Mouse (Mus musculus): ENCODE data around the gene Jmjd1c.
A peak's percentile ranks its signal among the peaks of the same experiment; 100 is the strongest.
"Not testable (repeated sequence)": the region's sequence is repeated elsewhere in the genome, so short reads cannot be mapped to it uniquely, and the experiment has no call there.

Jmjd1c gene

DNA sequence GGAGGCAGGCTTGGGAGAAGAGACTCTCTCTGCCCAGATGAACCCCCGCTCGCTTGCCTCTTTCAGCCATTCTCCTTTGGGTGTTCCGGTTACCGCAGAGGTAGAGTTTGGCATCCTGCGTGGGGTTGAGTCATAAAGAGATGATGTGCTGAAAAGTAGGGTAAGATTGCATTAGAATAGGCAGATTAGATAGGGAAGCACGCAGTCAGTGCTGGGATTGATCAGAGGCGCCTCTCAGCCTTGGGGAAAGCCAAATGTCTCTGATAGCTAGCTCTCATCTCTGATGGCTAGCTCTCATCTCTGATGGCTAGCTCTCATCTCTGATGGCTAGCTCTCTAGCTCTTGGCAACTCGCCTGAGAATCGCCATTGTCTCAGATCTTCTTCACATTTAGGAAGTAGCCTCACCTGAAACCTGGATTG, 4.9 kb downstream of the Jmjd1c start:
- no peak for DNase-seq (ENCODE audit: low read depth, low spot score)

DNA sequence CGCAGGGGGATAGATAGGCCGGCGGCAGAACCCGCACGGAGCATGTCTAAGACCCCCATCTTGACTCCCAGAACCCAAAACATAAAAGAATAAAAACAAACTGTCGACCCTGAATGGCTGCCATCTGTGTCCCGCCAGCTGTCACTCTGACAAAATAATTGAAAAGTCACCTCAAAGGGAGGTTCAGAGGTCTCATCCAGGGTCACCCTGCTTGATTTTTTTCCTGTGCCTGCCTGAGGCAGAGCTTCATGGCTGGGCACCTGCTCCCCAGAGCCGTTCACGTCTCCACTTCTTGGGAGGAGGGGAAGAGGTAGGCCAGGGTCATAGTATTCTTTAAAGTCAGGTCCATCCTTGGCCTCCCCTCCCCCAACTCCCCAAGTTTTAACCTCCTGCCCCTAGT, 8.6 kb downstream of the Jmjd1c start:
- no peak for DNase-seq (ENCODE audit: low read depth, low spot score)

DNA sequence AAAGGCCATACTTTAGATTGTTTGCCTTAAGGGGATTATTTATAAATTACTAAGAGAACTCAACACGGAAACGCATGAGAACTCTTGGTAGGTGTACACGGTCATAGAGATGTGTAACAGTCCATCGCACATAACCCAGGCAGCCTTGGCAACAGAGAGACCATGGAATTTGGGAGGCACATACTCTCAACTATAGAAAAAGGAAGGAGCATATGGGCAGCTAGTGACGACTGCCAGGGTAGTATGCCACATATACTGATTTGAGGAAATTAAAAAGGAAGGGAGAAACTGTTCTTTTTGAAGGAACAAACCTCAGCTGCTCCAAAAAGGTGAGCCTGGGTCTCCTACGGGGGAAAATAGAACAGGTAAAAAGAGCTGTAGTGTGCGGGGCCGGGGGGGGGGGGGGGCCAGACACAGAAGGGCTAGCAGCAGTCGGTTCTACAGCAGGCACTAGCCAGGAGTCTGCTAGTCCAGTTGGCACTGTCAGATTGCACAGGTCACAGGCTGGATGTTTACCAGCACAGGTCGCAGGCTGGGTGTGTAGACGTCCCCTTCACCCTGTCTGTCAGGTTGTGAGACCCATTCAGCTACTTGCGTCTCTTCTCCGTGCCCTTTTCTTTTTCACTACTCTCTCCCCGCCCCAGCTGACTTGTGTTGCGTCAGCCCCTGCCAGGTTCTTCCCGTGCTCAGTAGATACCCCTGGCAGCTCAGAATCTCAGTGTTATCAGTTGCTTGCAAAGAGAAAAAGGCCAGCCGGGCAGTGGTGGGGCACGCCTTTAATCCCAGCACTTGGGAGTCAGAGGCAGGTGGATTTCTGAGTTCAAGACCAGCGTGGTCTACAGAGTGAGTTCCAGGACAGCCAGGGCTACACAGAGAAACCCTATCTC, 9.6 kb downstream of the Jmjd1c start:
- DNase-seq (ENCODE audit: low read depth, low spot score): no peak

DNA sequence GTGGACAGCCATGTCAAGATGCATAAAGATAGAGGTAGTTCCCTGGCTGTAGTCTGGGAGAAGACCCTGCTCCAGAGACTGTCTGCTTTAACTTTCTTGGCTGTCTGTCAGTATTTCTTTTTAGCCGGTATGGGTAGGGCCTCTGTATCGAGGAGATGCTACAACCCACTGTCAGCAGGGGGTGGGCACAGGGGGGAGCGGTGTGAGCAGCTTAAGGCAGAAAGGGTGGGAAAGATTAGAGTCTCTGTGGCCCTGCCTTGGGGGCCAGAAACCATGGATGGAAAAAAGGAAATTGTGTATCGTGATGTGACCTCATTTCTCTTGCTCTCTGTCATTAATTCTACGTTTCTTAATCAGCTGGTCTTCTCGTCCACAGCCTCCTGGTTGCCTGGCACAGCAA, 10.5 kb downstream of the Jmjd1c start:
- no peak for DNase-seq (ENCODE audit: low read depth, low spot score)

DNA sequence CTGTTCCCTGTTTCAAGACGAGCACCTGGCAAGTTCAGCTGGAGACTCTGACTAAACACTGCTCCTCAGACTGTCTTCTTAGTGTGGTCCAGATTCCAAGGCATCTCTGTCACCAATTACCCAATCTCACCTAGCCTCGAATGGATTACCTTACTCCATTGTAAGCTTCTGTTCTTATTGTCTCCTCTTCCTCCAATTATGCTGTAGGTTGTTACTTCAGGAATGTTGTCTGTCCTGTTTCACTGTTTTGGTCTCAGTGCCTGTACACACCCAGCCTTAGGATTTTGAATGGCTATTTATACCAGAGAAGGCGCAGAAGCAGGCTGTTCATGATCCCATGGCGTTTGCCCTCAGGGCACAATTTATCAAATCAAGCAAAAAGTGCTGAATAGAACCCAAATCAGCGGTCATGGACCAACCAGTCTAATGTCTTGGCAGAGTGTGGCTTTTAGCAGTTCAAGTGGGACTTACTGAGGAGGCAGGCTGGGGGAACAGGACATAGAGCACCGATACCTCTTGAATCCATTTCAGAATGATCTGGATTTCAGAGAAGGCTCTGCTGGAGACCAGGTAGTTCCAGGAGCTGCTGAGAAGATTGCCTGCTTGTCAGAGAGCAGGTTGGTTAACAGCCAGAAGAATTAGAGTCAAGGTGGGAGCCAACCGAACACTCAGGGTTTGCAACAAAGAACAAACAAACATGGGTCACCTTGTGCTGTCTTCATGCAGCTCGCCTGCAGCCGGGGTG, 11.3 kb downstream of the Jmjd1c start:
- DNase-seq (ENCODE audit: low read depth, low spot score): no peak

DNA sequence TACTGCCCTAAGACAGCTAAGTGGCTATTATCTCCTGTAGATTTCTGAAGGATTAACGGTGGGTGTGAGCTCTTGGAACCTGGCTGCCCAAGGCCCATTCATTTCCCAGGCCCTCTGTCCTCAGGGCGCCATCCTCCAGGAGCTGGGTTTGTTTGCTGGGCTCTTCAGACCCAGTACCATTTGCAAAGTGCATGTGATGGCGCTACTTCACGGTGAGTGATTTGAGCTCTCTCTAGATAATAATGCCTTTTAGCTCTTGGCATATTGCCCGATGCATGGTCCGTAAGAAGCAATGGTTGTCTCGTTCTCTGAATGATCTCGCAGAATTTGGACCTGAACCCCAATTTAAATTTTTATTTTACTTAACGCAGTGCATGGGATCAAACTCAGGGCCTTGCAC, 12.2 kb downstream of the Jmjd1c start:
- no peak for DNase-seq (ENCODE audit: low read depth, low spot score)

DNA sequence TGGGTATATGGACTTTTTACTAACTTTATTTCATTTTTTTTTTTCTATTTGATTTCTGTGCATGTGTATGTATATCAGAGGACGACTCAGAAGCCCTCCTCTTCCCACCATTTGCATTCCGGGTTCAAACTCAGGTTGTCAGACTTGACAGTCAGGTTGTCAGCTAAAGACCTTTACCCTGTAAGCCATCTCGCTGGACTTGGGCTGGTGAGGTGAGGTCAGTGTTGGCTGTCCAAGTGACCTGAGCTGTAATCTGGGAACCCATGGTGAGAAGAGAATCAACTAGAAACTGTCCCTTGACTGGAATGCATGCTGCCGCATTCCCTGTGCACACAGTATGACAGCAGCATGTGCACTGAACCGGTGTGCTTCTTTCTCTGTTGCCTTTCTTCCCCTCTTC, 13.7 kb downstream of the Jmjd1c start:
- no peak for DNase-seq (ENCODE audit: low read depth, low spot score)

DNA sequence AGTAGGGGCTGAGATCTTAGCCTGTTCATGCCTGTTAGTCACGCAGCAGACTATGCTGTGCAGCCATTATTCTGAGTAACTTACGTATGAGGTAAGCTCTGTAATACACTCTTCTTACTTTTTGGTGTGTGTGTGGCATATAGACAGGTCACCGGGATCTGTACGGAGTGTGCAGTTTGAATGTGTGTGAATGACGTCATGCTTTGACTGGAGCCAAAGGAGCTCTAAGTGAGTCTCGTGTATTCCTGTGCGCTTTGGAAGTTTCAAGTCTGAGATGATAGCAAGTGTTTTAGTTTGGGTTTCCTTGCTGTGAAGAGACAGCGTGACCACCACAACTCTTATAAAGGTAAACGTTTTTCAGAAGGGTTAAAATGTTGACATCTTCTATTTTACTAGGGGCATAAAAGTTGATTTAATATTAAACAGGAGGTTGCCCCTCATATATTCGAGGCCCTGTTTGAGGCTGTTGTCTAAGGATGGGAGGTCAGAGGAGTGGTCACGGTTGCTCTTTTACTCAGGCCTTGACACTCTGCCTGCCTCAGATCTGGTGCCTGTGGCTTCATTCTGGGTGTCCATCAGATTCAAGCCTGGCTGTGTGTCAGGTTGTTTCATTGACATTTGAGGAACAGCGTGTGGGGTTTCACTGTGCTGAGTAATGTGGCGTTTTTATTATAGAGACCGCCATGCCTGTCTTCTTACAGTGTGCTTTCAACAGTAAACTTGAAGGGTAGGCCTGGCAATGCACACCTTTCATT, 15.3 kb downstream of the Jmjd1c start:
- no peak for DNase-seq (ENCODE audit: low read depth, low spot score)

DNA sequence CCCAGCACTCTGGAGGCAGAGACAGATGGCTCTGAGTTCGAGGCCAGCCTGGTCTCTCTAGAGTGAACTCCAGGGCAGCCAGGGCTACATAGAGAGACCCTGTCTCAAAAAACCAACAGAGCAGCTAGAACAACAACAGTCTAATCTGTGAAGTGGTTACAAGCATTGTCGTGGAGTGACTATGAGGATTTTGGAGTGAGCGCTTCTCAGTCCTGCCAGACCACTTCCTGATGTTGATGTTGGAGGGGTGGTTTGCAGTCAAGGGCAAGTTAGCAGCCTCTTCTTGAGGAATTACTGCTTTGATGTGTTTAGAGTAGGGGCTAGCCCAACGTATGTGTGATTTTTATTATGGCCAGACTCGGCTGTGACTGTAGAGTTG, 15.9 kb downstream of the Jmjd1c start:
- DNase-seq (ENCODE audit: low read depth, low spot score): no peak

DNA sequence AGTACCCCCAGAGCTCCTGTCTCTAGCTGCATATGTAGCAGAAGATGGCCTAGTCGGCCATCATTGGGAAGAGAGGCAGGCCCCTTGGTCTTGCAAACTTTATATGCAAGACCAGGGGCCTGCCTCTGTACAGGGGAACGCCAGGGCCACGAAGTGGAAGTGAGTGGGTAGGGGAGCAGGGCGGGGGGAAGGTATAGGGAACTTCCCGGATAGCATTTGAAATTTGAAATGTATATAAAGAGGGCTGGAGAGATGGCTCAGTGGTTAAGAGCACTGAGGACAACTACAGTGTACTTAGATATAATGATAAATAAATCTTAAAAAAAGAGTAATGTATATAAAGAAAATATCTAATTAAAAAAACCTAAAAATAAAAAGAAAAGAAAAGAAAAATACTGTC, 17.0 kb downstream of the Jmjd1c start:
- not testable (repeated sequence) for DNase-seq (ENCODE audit: low read depth, low spot score)

DNA sequence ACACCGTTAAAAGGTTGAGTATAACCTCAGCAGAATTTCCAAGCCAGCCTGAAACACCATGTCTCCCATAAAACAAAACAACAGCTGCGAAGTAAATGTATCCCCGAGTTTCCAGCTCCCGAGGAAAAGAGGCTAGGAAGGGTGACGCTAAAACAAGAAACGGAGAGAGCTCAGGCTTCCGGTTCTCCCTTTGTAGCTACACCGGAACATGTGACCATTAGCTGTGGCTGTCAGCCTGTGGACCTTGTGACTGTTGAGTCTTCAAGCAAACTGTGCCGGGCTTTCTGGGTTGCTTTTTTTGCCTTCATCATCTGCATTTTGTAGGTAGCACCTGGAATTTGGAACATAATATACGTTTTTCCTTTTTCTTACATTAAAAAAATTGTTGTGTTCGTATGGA, 17.9 kb downstream of the Jmjd1c start:
- DNase-seq (ENCODE audit: low read depth, low spot score): no peak

DNA sequence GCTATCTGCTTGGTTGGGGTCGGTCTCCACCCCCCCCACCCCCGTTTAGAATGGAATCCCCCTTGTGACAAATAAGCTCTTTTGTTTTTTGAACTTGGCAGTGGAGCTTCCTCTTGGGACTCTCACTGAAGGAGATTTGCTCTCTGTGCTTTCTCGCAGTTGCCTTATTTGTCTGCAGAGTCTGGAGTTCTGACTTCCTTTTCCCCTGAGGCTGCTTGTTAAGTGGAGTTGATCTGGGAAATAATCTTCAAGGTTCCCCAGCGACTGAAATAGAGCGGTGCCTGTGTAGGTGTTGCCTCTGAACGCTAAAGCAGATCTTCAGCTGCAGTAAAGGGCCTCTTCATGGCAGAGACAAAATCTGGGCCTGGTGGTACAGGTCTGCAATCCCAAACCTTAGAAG, 19.2 kb downstream of the Jmjd1c start:
- peak; percentile 48 for DNase-seq (ENCODE audit: low read depth, low spot score)

DNA sequence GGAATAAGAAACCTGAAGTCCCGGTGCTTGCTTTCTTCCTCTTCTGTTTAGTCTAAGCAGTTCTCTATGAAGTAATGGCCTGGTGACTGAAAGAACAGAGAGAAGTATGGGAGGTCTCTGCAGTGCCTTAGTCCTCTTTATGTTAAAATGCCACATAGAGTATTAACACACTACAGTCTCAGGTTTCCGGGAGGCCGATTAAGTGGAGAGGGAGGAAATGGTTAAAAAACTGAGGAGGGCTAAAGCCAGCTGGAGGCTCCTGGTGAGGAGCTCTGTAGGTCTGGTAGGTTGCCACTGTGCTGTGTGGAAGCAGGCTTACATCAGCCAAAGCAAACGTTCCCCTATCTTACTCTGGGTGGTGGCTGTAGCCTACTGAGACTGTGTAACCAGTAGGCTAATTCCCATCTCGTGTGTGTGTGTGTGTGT, 19.8 kb downstream of the Jmjd1c start:
- peak; percentile 55 for DNase-seq (ENCODE audit: low read depth, low spot score)

DNA sequence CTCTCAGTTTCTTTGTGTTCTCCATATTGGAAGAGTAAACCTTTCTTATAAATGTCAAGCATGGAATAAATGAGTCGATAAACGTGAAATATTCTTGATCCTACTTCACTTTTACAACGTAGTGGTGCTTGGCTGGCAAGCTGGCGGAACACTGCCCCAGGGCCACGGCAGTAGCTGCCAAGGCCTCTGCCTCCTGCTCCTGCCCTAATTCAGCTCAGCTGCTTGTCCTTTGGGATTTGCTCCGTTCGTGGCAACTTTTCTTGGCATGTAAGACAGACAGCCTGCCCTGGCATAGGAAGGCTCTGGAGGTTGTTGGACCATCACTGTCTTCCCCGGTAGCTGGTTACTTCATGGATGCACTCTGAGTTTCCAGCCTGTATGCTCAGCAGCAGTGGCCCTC, 20.3 kb downstream of the Jmjd1c start:
- no peak for DNase-seq (ENCODE audit: low read depth, low spot score)

DNA sequence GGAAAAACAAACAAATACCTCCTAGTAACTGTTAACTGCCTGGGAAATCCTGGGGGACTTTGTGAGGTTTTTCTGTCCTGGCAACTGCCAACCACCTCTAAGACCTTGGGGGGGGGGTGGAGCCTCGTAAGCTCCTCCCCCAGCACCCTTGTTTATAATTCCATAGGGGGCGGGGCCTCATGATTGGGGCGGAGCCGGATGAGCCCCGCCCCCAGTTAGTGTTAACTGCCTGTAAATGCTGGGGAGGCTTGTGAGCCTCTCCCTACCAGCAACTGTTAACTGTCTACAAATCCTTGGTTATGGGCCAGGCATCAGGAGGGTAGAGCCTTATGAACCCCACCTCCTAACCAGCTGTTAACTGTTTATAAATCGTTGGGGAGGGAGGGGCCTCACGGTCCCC, 23.4 kb downstream of the Jmjd1c start:
- DNase-seq (ENCODE audit: low read depth, low spot score): no peak

DNA sequence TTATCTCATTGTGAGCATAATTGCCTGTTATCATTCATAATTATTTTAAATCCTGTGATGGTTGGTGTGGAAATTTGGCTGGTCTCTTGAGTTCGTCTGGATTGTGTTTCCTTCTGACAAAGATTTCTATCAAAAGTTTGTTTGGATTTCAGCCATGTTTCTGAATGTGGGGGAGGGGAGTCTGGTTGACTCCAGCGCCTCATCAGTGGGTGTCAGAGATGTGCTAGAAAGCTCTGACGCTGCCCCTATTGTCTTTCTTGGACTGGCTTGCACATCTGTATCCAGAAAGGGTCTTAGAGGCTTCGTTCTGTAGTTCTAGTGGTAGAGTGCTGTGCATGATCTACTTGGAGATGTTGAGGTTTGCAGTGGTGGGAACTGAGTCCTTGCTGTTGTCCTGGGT, 24.3 kb downstream of the Jmjd1c start:
- DNase-seq (ENCODE audit: low read depth, low spot score): no peak

DNA sequence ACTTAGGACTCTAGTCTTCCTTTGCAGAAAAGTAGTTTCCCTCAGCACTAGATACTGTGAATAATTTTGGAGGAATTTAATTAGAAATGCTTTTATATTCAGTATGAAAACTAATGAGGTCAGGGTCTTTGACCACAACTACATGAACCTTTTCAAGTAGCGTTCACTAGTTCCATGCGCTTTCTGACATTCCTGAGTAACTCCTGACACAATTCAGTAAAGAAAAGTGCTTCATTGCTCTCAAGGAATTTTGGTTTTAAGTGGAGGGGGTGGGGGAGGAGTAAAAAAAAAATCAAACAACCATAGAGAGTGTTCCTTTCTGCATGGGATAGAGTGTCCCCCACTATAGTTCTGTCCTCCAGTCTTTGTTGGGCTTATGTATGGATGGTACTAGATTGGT, 24.7 kb downstream of the Jmjd1c start:
- no peak for DNase-seq (ENCODE audit: low read depth, low spot score)

DNA sequence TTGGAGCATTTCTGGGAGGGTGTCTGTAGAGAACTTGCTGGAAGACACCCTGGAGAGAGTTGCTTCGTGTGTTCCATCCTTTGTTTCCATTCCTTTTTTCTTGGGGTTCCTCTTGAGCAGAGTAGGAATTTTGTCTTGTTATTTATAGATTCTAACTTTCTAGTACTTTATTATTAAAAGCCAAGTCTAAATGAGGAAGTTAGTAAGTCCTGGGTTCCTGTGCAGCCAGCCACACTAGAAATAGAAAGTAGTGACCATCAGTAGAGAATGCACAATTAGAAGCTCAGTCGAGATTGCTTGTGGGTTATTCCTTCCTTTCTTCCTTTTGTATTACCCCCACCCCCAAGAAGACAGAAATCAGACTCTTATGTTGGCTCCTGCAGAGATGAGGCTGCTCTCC, 27.8 kb downstream of the Jmjd1c start:
- no peak for DNase-seq (ENCODE audit: low read depth, low spot score)

DNA sequence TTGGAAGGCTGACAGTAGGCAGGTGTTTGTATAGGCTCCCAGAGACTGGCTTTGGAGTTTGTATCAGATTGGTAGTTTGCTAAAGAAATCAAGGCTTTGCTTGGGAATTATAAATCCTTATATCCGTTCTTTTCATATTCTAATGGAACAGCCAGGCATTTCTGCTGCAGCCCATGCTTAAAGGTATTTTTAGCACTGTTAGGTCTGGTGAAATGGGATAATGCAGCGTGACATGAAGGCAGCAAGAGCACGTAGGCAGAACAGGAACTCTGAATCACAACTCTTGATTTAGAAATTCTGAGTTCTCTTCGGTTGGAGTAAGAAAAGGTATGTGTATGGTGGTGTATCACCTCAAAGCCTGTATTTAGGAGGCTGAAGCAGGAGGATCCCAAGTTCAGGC, 28.2 kb downstream of the Jmjd1c start:
- DNase-seq (ENCODE audit: low read depth, low spot score): no peak

DNA sequence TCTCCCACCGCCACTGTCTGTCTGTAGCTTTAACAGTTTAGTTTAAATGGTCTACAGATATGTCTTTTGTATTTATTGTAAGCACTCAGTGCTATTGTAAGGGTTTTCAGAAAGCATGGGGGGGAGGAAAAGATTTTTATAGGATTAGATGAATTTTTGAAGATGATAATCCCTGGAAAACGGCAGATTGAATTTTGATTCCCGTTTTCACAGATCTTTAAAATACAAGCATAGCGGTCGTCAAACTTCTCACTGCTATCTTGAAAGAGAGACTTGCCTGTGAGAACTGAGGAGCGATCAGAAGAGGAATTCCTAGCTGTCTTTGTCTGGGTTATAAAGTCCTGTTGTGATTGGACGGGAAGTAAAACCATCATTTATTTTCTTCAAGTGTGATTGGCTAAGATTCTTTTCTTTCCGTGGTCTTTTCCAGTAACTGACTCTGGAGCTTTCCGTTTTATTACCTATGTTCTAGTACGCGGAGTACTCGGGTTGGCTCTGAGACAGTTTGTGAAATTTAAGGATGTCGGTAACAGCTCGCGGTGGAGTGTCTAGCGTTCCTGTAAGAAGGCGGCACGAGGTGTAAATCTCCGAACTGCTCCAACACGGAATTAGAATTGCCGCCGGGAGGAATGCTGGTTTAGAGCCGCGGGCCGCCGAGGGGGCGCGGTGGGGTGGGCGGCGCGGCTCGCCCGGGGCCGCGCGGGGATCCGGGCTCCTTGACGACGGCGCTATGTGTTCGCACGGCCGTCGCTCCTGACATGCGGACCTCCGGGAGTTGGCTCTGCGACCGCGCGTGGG, 30.3 kb downstream of the Jmjd1c start:
- DNase-seq (ENCODE audit: low read depth, low spot score): peak; percentile 70

All from forelimb bud, embryonic 11.5 days (tissue).